Mouse (Mus musculus): ENCODE results near the gene Bhlhe23.

DNA sequence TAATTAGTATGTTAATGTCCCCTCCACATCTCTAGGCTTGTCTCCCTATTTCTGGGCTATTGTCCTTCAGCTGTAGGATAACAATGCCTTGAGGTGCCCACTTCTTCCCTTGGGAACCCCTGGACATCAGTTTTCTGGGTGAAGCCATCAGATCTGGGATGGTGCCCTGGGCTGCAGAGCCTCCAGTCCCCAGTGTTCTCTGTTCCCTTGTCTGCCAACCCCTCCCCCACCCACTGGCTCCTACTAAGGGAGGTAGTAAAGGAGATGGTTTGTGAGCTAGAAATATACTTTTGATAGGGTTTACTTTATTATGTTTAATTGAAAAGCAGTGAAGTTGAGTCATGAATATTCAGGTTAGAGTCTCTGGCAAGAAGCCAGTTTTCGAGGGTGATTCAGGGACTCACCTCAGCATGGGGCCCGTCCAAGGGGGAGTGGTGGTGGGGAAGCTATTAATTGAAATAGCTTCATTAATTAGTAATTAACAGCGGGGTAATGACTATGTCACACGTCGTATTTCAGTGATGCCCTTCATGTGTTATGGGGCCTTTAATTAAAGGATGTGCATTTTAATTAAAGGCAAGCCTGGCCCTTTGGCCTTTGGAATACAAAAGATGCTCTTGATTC is 30.0 kb downstream of the Bhlhe23 start:
- no peak for TF ChIP-seq POLR2A (IDR thresholded peaks at IDR 0.05; ENCODE audit: insufficient read depth, low read length)
- no peak for TF ChIP-seq CTCF (IDR thresholded peaks at IDR 0.05; ENCODE audit: low read depth, low read length)
- no peak for TF ChIP-seq EP300 (IDR thresholded peaks at IDR 0.05; ENCODE audit: insufficient read depth, low read depth, low read length)
